Mouse (Mus musculus) CH12.LX (cell line): Measurements from ENCODE around the gene Myl12a. TPM values are rescaled to one million over a fixed set of nuclear protein-coding genes. Genes with fewer than 3 reads are reported as not detected.

Source experiments
- DNase-seq: peaks from one replicate; pipeline ENCODE4 v3.0.0-alpha.2; 2013; ENCODE audit errors: extremely low read depth
- H3K27ac ChIP-seq: 2 replicates; pipeline ENCODE4 v1.5.1; 2012; ENCODE audit warnings: low read depth, mild to moderate bottlenecking, control low read depth, moderate library complexity; ENCODE audit not compliant: insufficient read depth
- H3K27me3 ChIP-seq: replicated peaks from 2 replicates; pipeline ENCODE3; 2012; ENCODE audit warnings: inconsistent platforms
- H3K36me3 ChIP-seq, 2 experiments: replicated peaks in 1 of 2; 2 replicates each; pipeline versions ENCODE3 to v1.6.1; 2012; ENCODE audit warnings: inconsistent platforms in 1 of 2, low read length in 1 of 2, mild to moderate bottlenecking in 1 of 2, mixed read lengths in 1 of 2, moderate library complexity in 1 of 2; ENCODE audit not compliant: control insufficient read depth in 1 of 2, insufficient read depth in 1 of 2
- H3K4me1 ChIP-seq, 2 experiments: 2 replicates each; pipeline ENCODE4 v1.6.1; 2012; ENCODE audit warnings: inconsistent platforms in 1 of 2, moderate library complexity in 1 of 2; ENCODE audit not compliant: insufficient read depth in 2 of 2, control insufficient read depth in 1 of 2
- H3K4me2 ChIP-seq: 2 replicates; pipeline ENCODE4 v1.6.1; 2012; ENCODE audit warnings: low read depth, mild to moderate bottlenecking, control low read depth; ENCODE audit not compliant: poor library complexity, insufficient read depth, severe bottlenecking
- H3K4me3 ChIP-seq, 3 experiments: fragments of 150-350 bp in 1 of 3; sonication (generic) in 1 of 3; replicated peaks in 1 of 3; 2 replicates each; pipeline versions ENCODE3 to v1.5.1; 2011 to 2012; ENCODE audit warnings: low read depth in 2 of 3, low read length in 2 of 3, mild to moderate bottlenecking in 2 of 3, moderate library complexity in 2 of 3, control low read depth in 1 of 3, improper control_type of control experiment in 1 of 3, inconsistent platforms in 1 of 3, mixed read lengths in 1 of 3; ENCODE audit not compliant: poor library complexity in 1 of 3
- H3K79me2 ChIP-seq: replicated peaks from 2 replicates; pipeline ENCODE4 v1.6.1; 2012; ENCODE audit warnings: mild to moderate bottlenecking, moderate library complexity; ENCODE audit not compliant: control insufficient read depth, poor library complexity, insufficient read depth, severe bottlenecking; ENCODE audit errors: extremely low read depth
- H3K9ac ChIP-seq: 2 replicates; pipeline ENCODE4 v1.6.1; 2012; ENCODE audit warnings: low read depth, mild to moderate bottlenecking, control low read depth, moderate library complexity; ENCODE audit not compliant: insufficient read depth
- H3K9me3 ChIP-seq: replicated peaks from 2 replicates; pipeline ENCODE3; 2012; ENCODE audit warnings: low read length, inconsistent platforms, mixed read lengths
- BHLHE40 ChIP-seq: IDR thresholded peaks from 2 replicates; pipeline ENCODE4 v1.6.1; 2011; ENCODE audit warnings: mild to moderate bottlenecking, low read depth, low read length, improper control_type of control experiment
- CTCF ChIP-seq, 2 experiments: IDR thresholded peaks in 1 of 2; conservative IDR thresholded peaks in 1 of 2; 2 replicates each; pipeline ENCODE4 v1.5.1; 2011 to 2012; ENCODE audit warnings: low read depth in 2 of 2, low read length in 2 of 2, improper control_type of control experiment in 1 of 2, inconsistent platforms in 1 of 2, mild to moderate bottlenecking in 1 of 2, moderate library complexity in 1 of 2
- EP300 ChIP-seq: IDR thresholded peaks from 2 replicates; pipeline ENCODE4 v1.6.1; 2011; ENCODE audit warnings: low read length, improper control_type of control experiment
- JUN ChIP-seq: IDR thresholded peaks from 2 replicates; pipeline ENCODE4 v1.6.1; 2011; ENCODE audit warnings: low read depth, mild to moderate bottlenecking, low read length, improper control_type of control experiment, moderate library complexity; ENCODE audit not compliant: insufficient read depth
- JUND ChIP-seq: conservative IDR thresholded peaks from 2 replicates; pipeline ENCODE4 v1.6.1; 2011; ENCODE audit warnings: low read depth, low read length, improper control_type of control experiment
- MAFK ChIP-seq: IDR thresholded peaks from 2 replicates; pipeline ENCODE4 v1.6.1; 2011; ENCODE audit warnings: low read length, improper control_type of control experiment; ENCODE audit not compliant: insufficient replicate concordance
- MAX ChIP-seq: IDR thresholded peaks from 2 replicates; pipeline ENCODE4 v1.6.1; 2011; ENCODE audit warnings: low read length, improper control_type of control experiment
- MEF2A ChIP-seq: IDR thresholded peaks from 2 replicates; pipeline ENCODE4 v1.6.1; 2014; ENCODE audit warnings: low read depth, mild to moderate bottlenecking, inconsistent platforms, low read length, improper control_type of control experiment, borderline replicate concordance
- MXI1 ChIP-seq: IDR thresholded peaks from 2 replicates; pipeline ENCODE4 v1.6.1; 2011; ENCODE audit warnings: mild to moderate bottlenecking, low read depth, low read length, improper control_type of control experiment
- MYC ChIP-seq: IDR thresholded peaks from 2 replicates; pipeline ENCODE4 v1.6.1; 2011; ENCODE audit warnings: low read depth, mild to moderate bottlenecking, improper control_type of control experiment, low read length
- NELFE ChIP-seq: IDR thresholded peaks from 2 replicates; pipeline ENCODE4 v1.6.1; 2011; ENCODE audit warnings: low read depth, low read length, improper control_type of control experiment
- POLR2AphosphoS2 ChIP-seq: IDR thresholded peaks from 2 replicates; pipeline ENCODE4 v1.6.1; 2011; ENCODE audit warnings: low read depth, low read length, improper control_type of control experiment
- RAD21 ChIP-seq: IDR thresholded peaks from 2 replicates; pipeline ENCODE4 v1.6.1; 2011; ENCODE audit warnings: low read depth, mild to moderate bottlenecking, low read length, improper control_type of control experiment, moderate library complexity
- TBP ChIP-seq: conservative IDR thresholded peaks from 2 replicates; pipeline ENCODE4 v1.6.1; 2011; ENCODE audit warnings: low read depth, low read length, improper control_type of control experiment
- ZKSCAN1 ChIP-seq: IDR thresholded peaks from 2 replicates; pipeline ENCODE4 v1.6.1; 2012; ENCODE audit warnings: low read depth, inconsistent platforms, low read length, improper control_type of control experiment, borderline replicate concordance
- ZNF384 ChIP-seq: IDR thresholded peaks from 2 replicates; pipeline ENCODE4 v1.6.1; 2012; ENCODE audit warnings: low read depth, low read length, improper control_type of control experiment, inconsistent platforms
- dilution Hi-C: fragments of 300-500 bp; cut with MboI; formaldehyde crosslinking; loops from 2 replicates; pipeline ENCODE4 v1.14.3; 2020; ENCODE audit warnings: low sequenced_read_pairs; ENCODE audit not compliant: extremely low pct_unique_long_range_greater_than_20kb, extremely low pct_ligation_motif_present
- in situ Hi-C: fragments of 300-500 bp; cut with MboI; formaldehyde crosslinking; loops from 3 replicates; pipeline ENCODE4 v1.14.3; 2019; ENCODE audit warnings: low sequenced_read_pairs, low pct_ligation_motif_present, low pct_unique_long_range_greater_than_20kb, mixed read lengths
- polyA plus RNA-seq: library from polyadenylated mRNA; unstranded; fragments of >175 nt; gene quantifications from 2 replicates; pipeline ENCODE4 v1.2.1, GENCODE M21; 2012; ENCODE audit warnings: low read depth; ENCODE audit not compliant: insufficient read length
- total RNA-seq, 2 experiments: library from RNA; depleted of rRNA; stranded (reverse); fragments of 300-350 nt in 1 of 2; fragments of >200 nt in 1 of 2; gene quantifications; 2 replicates each; pipeline ENCODE4 v1.2.3; 2012 to 2014

Myl12a gene
- total and polyA plus RNA-seq, 3 experiments, result 163 to 285 (median 246) TPM

DNA sequence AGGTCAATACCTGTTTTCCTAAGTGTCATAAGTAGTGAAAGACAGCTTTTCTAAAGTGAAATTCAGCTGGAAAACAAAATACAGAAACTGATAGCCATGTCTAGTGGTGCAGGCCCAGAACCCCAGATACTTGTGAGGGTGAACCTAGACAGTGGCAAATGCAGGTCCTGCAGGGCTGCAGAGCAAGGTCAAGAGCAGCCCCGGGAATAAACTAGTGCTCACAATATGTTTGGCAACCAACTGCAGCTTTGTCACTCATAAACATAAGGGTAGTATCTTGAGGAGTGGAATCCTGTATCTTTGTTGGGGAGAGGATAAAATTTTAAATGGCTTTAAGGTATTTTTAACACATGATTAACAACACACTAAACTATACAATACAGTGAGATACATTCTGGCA lies 7.1 kb upstream of the Myl12a start:
- no peaks in the 10 kb centered on the region for H3K9me3 ChIP-seq

DNA sequence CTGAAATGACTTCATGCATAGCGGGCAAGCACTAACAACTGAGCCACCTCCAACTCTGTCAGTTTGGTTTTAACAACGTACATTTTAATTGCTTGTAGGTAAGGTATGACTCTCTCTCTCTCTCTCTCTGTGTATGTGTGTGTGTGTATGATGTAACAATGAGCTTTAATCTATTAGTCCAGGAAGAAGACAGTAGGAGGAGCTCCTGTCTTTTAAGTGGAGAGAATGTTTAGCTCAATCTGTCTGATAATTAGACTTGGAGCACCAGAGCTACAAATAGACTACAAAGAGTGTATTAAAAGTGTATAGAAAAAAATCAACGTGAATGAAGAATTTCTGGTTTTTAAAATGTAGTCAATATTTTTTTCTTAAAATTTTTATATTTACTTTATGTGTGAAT lies 6.0 kb upstream of the Myl12a start:
- H3K9me3 ChIP-seq, result no peaks in the 10 kb centered on the region
- dilution Hi-C loops (no loop called here), in situ Hi-C loops (no loop called here)
- peaks cover 4 to 6% of the 10 kb centered on the region in 2 experiments for H3K4me1 ChIP-seq
- DNase-seq, result no peak
- H3K27me3 ChIP-seq, result no peaks in the 10 kb centered on the region
- H3K4me3 ChIP-seq, result no peak overlapping the region
- H3K27ac ChIP-seq, result no peak overlapping the region
- 0 out of 4 replicates have a peak, but pooled peaks of 1 of the 2 experiments have one; percentile 6 for TF ChIP-seq CTCF (conservative IDR thresholded peaks at IDR 0.05 in 1 of 2, IDR thresholded peaks at IDR 0.05 in 1 of 2; ENCODE audit: low read depth in 2 of 2, low read length in 2 of 2)
- TF ChIP-seq TBP, result no peak
- TF ChIP-seq ZKSCAN1, result no peak
- TF ChIP-seq RAD21, result peak; percentile 2
- no peaks in the 10 kb centered on the region for H3K79me2 ChIP-seq
- H3K36me3 ChIP-seq, result no peaks in the 10 kb centered on the region
- no peak overlapping the region for H3K9ac ChIP-seq
- H3K4me2 ChIP-seq, result no peak overlapping the region

More for the DNA sequence above, 7.1 kb upstream of the Myl12a start:
- in situ Hi-C loops, result no loop called here
- no peak for DNase-seq
- Histone ChIP-seq H3K79me2 (no peaks in the 10 kb centered on the region), H3K27me3 (no peaks in the 10 kb centered on the region), H3K36me3 (no peaks in the 10 kb centered on the region), H3K9ac (no peak overlapping the region), H3K4me1 (peaks cover 0 to 4% of the 10 kb centered on the region in 2 experiments; a peak in 2 of 4 replicates), H3K4me2 (no peak overlapping the region), H3K4me3 (no peak overlapping the region), H3K27ac (no peak overlapping the region)
- dilution Hi-C loops, result no loop called here
- TF ChIP-seq NELFE, result no peak
- TF ChIP-seq POLR2AphosphoS2, result no peak
- no peak for TF ChIP-seq MYC
- TF ChIP-seq CTCF (conservative IDR thresholded peaks at IDR 0.05 in 1 of 2, IDR thresholded peaks at IDR 0.05 in 1 of 2; ENCODE audit: low read depth in 2 of 2, low read length in 2 of 2), result no peak
- no peak for TF ChIP-seq MAFK
- no peak for TF ChIP-seq EP300
- no peak for TF ChIP-seq BHLHE40
- no peak for TF ChIP-seq MEF2A
- TF ChIP-seq MAX, result no peak
- TF ChIP-seq JUN, result no peak
- TF ChIP-seq MXI1, result no peak
- no peak for TF ChIP-seq JUND
- TF ChIP-seq ZNF384, result no peak
